Mouse (Mus musculus): ENCODE measurements around the gene Milr1.
"Not testable (repeated sequence)": the region's sequence is repeated elsewhere in the genome, so short reads cannot be mapped to it uniquely, and the experiment has no call there.

Gene Milr1

GRCm38 (mm10) chr11:106795679-106796078, 44.7 kb downstream of the Milr1 start:
- intact Hi-C loops (cut with DNase I), result no loop called here

GRCm38 (mm10) chr11:106802069-106802627, 51.1 kb downstream of the Milr1 start:
- intact Hi-C loops (cut with DNase I), result no loop called here

GRCm38 (mm10) chr11:106807442-106807841, 56.4 kb downstream of the Milr1 start:
- intact Hi-C loops (cut with DNase I), result not testable (repeated sequence)

- intact Hi-C loops (cut with DNase I), result no loop called here
Measured at GRCm38 (mm10) chr11:106812410-106813136, 61.5 kb downstream of the Milr1 start.

GRCm38 (mm10) chr11:106814601-106815320, 63.7 kb downstream of the Milr1 start:
- intact Hi-C loops (cut with DNase I), result no loop called here

- intact Hi-C loops (cut with DNase I), result no loop called here
Measured at GRCm38 (mm10) chr11:106815331-106815730, 64.3 kb downstream of the Milr1 start.

GRCm38 (mm10) chr11:106815761-106816160, 64.7 kb downstream of the Milr1 start:
- intact Hi-C loops (cut with DNase I), result no loop called here

- intact Hi-C loops (cut with DNase I), result no loop called here
Measured at GRCm38 (mm10) chr11:106816316-106816715, 65.3 kb downstream of the Milr1 start.

- intact Hi-C loops (cut with DNase I), result no loop called here
Measured at GRCm38 (mm10) chr11:106817156-106817555, 66.1 kb downstream of the Milr1 start.

GRCm38 (mm10) chr11:106817808-106818207, 66.8 kb downstream of the Milr1 start:
- intact Hi-C loops (cut with DNase I), result no loop called here

- intact Hi-C loops (cut with DNase I), result no loop called here
Measured at GRCm38 (mm10) chr11:106818341-106818740, 67.3 kb downstream of the Milr1 start.

Small RNA genes within 50 kb of the gene (microRNA-seq; reads per million reads assigned to microRNA genes)
- 0.23 to 0.25 reads per million in 2 experiments for gene Gm25994
- 11.7 to 11.9 reads per million in 2 experiments for gene Mir3064
